Mouse (Mus musculus): Measurements from ENCODE around the gene Taar3. TPM values are rescaled to one million over a fixed set of nuclear protein-coding genes. Genes with fewer than 3 reads are reported as not detected.

Gene Taar3
- polyA plus RNA-seq, 1 experiment from 2014 or later: not detected

DNA sequence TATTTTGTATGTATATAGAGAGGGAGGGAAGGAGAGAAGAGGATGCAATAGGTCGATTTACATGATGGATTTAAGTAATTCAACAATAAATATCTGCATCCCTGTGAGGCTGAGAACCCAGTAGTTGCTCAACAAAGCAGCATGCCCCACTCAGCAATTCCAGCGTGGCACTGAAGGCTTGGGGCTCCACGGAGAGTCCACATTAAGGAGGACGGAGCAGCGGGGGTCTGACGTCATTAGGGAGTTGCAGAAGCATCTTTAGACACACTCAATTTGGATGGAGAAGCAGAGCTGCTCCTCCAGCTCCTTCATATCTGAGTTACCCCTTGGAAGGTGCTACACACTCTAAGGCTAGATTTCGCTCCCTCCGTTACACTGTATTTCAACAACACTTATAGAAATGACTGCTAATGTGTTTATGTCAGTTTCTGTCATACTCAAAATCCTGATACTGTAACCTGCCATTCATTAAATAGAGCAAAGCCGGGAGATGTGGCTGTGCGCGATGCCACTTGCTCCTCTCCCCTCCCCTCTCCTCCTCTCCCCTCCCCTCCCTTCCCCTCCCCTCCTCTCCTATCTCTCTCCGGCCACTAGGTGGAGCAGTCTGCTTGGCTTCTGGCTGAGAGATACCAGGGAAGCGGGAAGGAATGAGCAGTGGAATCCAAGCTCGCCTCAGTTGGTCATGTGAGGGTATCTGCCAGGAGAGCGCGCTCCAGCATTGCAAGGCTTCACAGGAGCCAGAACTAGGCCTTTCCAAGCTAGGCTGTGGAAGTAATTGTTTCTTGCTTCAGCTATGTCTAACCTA, 29.7 kb downstream of the Taar3 start:
- Histone ChIP-seq H3K9me3 (replicated peaks; ENCODE audit: control insufficient read depth, low read length) (no peaks in the 10 kb centered on the region), H3K4me2 (no peak overlapping the region), H3K27me3 (ENCODE audit: control insufficient read depth, insufficient read depth, low read length) (no peaks in the 10 kb centered on the region), H3K36me3 (ENCODE audit: control insufficient read depth, insufficient read depth, low read length) (no peaks in the 10 kb centered on the region), H3K4me1 (ENCODE audit: control insufficient read depth, insufficient read depth, low read length) (no peaks in the 10 kb centered on the region), H3K27ac (ENCODE audit: low read depth, low read length) (no peak overlapping the region), H3K9ac (ENCODE audit: low read depth, low read length) (no peak overlapping the region), H3K4me3 (ENCODE audit: low read depth, low read length) (no peak overlapping the region)
- WGBS (ENCODE audit: insufficient replicate concordance): 37% methylated on average over 16 of the region's 16 CpGs
- ATAC-seq (replicated peaks; ENCODE audit: insufficient number of reproducible peaks, low FRiP score, low TSS enrichment): 0 out of 2 replicates have a peak, but pooled peaks have one; percentile 26

DNA sequence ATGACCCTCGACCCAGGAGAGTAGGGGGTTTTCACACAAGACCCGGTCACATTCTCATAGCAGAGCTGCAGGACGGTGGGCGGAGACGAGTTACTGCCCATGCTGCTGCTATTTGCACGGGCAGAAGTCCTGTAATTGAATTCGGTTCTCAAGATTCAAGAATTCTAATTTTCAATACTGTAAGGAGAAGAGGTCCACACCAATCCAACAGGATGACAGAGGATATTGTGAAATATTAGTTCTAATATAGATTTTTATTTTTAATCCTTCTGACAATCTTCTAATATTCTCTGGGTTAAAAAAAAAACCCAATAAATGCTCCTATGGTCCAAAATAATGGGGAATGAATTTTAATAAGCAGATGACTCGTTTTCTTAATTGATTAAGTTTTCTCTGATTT, 36.2 kb downstream of the Taar3 start, which contains the start of gene Taar6:
Gene Taar6 (minus strand): TSS at position 101 of the 400 bp plus-strand sequence.
- Histone ChIP-seq H3K4me3 (ENCODE audit: low read depth, low read length) (no peak within 1 kb of the TSS), H3K4me1 (ENCODE audit: control insufficient read depth, insufficient read depth, low read length) (no peaks in the 10 kb centered on the region), H3K9ac (ENCODE audit: low read depth, low read length) (no peak within 1 kb of the TSS), H3K4me2 (no peak within 1 kb of the TSS), H3K27me3 (ENCODE audit: control insufficient read depth, insufficient read depth, low read length) (no peaks in the 10 kb centered on the region), H3K27ac (ENCODE audit: low read depth, low read length) (no peak within 1 kb of the TSS), H3K9me3 (replicated peaks; ENCODE audit: control insufficient read depth, low read length) (no peaks in the 10 kb centered on the region), H3K36me3 (ENCODE audit: control insufficient read depth, insufficient read depth, low read length) (no peaks in the 10 kb centered on the region)
- WGBS (ENCODE audit: insufficient replicate concordance): 72% methylated on average over 8 of the region's 8 CpGs
- ATAC-seq (replicated peaks; ENCODE audit: insufficient number of reproducible peaks, low FRiP score, low TSS enrichment): no peak

DNA sequence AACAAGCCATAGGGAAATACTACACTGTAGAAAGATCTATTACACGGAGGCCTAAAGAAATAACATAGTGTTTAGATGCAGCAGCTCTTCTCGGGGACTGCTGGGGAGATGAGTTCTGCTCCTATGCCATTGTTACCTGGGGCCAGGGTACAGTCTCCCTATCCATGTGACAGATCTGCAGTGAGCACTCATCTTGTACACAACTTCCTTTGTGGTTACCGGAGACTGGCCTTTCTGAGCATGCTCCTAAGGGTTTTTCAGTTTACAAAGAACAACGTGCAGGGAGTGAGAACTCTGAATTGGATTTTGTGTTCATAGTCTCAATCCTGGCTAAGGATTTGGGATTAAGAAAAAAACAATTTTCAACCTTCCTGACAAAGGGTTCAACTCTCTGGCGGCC, 37.1 kb downstream of the Taar3 start:
- Histone ChIP-seq H3K4me3 (ENCODE audit: low read depth, low read length) (no peak overlapping the region), H3K9ac (ENCODE audit: low read depth, low read length) (no peak overlapping the region), H3K27me3 (ENCODE audit: control insufficient read depth, insufficient read depth, low read length) (no peaks in the 10 kb centered on the region), H3K27ac (ENCODE audit: low read depth, low read length) (no peak overlapping the region), H3K4me2 (no peak overlapping the region), H3K4me1 (ENCODE audit: control insufficient read depth, insufficient read depth, low read length) (no peaks in the 10 kb centered on the region), H3K36me3 (ENCODE audit: control insufficient read depth, insufficient read depth, low read length) (no peaks in the 10 kb centered on the region), H3K9me3 (replicated peaks; ENCODE audit: control insufficient read depth, low read length) (no peaks in the 10 kb centered on the region)
- 76% methylated on average over 5 of the region's 5 CpGs for WGBS (ENCODE audit: insufficient replicate concordance)
- no peak for ATAC-seq (replicated peaks; ENCODE audit: insufficient number of reproducible peaks, low FRiP score, low TSS enrichment)

DNA sequence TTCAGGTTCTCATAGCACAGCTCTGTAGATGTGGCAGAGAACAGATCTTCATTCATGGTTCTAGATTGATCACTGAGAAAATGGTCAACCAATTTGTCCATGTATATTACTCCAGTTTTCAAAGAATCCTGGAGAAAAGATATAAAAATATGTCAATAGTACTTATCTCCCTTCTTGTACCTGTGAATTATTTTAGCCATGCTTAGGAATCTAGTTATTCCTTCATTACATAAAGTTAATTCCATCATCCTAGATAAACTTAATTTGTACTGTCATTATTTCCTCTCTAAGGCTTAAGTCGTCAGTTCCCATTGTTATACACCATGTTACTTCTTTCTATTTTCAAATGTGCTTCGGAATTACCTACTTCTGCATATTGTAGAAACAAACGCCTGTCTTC, 44.0 kb downstream of the Taar3 start, which contains the start of gene Taar7a:
Gene Taar7a (minus strand): TSS at position 101 of the 400 bp plus-strand sequence.
- Histone ChIP-seq H3K27me3 (ENCODE audit: control insufficient read depth, insufficient read depth, low read length) (no peaks in the 10 kb centered on the region), H3K9me3 (replicated peaks; ENCODE audit: control insufficient read depth, low read length) (no peaks in the 10 kb centered on the region), H3K27ac (ENCODE audit: low read depth, low read length) (no peak within 1 kb of the TSS), H3K4me3 (ENCODE audit: low read depth, low read length) (no peak within 1 kb of the TSS), H3K9ac (ENCODE audit: low read depth, low read length) (no peak within 1 kb of the TSS), H3K4me2 (no peak within 1 kb of the TSS), H3K4me1 (ENCODE audit: control insufficient read depth, insufficient read depth, low read length) (no peaks in the 10 kb centered on the region), H3K36me3 (ENCODE audit: control insufficient read depth, insufficient read depth, low read length) (no peaks in the 10 kb centered on the region)
- ATAC-seq (replicated peaks; ENCODE audit: insufficient number of reproducible peaks, low FRiP score, low TSS enrichment): no peak
- WGBS (ENCODE audit: insufficient replicate concordance): 81% methylated on average over 3 of the region's 3 CpGs

DNA sequence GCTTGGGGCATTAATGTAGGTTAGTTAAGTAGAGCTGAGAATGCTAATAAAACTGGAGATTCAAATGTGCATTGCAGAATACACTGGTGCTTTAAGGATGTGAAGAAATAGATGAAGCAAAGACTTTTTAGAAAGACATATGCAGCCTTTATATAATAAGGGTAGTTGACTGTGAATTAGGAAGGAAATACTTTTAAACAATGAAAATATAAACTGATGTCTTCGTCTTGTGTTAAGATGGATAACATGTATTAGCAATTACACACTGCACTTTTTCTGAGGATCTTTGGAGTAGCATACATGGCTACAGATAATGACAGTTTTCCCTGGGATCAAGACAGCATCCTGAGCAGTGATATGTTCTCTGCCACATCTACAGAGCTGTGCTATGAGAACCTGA, 50.3 kb downstream of the Taar3 start, which contains the start of gene Taar7b:
Gene Taar7b (plus strand): TSS at position 301 of the 400 bp plus-strand sequence.
- H3K4me2 ChIP-seq: no peak within 1 kb of the TSS
- no peak within 1 kb of the TSS for H3K27ac ChIP-seq (ENCODE audit: low read depth, low read length)
- H3K4me1 ChIP-seq (ENCODE audit: control insufficient read depth, insufficient read depth, low read length): no peaks in the 10 kb centered on the region
- H3K9ac ChIP-seq (ENCODE audit: low read depth, low read length): no peak within 1 kb of the TSS
- ATAC-seq (replicated peaks; ENCODE audit: insufficient number of reproducible peaks, low FRiP score, low TSS enrichment): no peak
- no peak within 1 kb of the TSS for H3K4me3 ChIP-seq (ENCODE audit: low read depth, low read length)
- 75% methylated on average over 1 of the region's 1 CpGs for WGBS (ENCODE audit: insufficient replicate concordance)
- H3K36me3 ChIP-seq (ENCODE audit: control insufficient read depth, insufficient read depth, low read length): no peaks in the 10 kb centered on the region
- no peaks in the 10 kb centered on the region for H3K9me3 ChIP-seq (replicated peaks; ENCODE audit: control insufficient read depth, low read length)
- H3K27me3 ChIP-seq (ENCODE audit: control insufficient read depth, insufficient read depth, low read length): no peaks in the 10 kb centered on the region

Other genes with a start within 250 kb of the Taar3 start
- 114 TPM in 2 replicates for gene Rps12, start 162.3 kb upstream of the Taar3 start, polyA plus RNA-seq (2014; fragmentation: Nextera tagmentation; extraction: Ambion mirVana)
- 8.1 and 9.3 TPM in 2 replicates for gene Slc18b1, start 152.6 kb upstream of the Taar3 start, polyA plus RNA-seq (2014; fragmentation: Nextera tagmentation; extraction: Ambion mirVana)
- gene Vnn3, start 98.1 kb upstream of the Taar3 start, polyA plus RNA-seq (2014; fragmentation: Nextera tagmentation; extraction: Ambion mirVana): not detected in 2 replicates
- 7.0 and 7.3 TPM in 2 replicates for gene Vnn1, start 54.9 kb upstream of the Taar3 start, polyA plus RNA-seq (2014; fragmentation: Nextera tagmentation; extraction: Ambion mirVana)
- gene Taar1, start 29.2 kb upstream of the Taar3 start, polyA plus RNA-seq (2014; fragmentation: Nextera tagmentation; extraction: Ambion mirVana): not detected in 2 replicates
- gene Taar2, start 11.0 kb upstream of the Taar3 start, polyA plus RNA-seq (2014; fragmentation: Nextera tagmentation; extraction: Ambion mirVana): not detected in 2 replicates
- gene Taar4, start 10.9 kb downstream of the Taar3 start, polyA plus RNA-seq (2014; fragmentation: Nextera tagmentation; extraction: Ambion mirVana): not detected in 2 replicates
- not detected in 2 replicates for gene Taar5, start 21.1 kb downstream of the Taar3 start, polyA plus RNA-seq (2014; fragmentation: Nextera tagmentation; extraction: Ambion mirVana)
- gene Taar6, start 36.1 kb downstream of the Taar3 start, polyA plus RNA-seq (2014; fragmentation: Nextera tagmentation; extraction: Ambion mirVana): not detected in 2 replicates
- not detected in 2 replicates for gene Taar7a, start 43.9 kb downstream of the Taar3 start, polyA plus RNA-seq (2014; fragmentation: Nextera tagmentation; extraction: Ambion mirVana)
- not detected in 2 replicates for gene Taar7b, start 50.4 kb downstream of the Taar3 start, polyA plus RNA-seq (2014; fragmentation: Nextera tagmentation; extraction: Ambion mirVana)
- gene Taar7d, start 77.7 kb downstream of the Taar3 start, polyA plus RNA-seq (2014; fragmentation: Nextera tagmentation; extraction: Ambion mirVana): not detected in 2 replicates
- not detected in 2 replicates for gene Taar7e, start 88.1 kb downstream of the Taar3 start, polyA plus RNA-seq (2014; fragmentation: Nextera tagmentation; extraction: Ambion mirVana)
- gene Taar7f, start 100.0 kb downstream of the Taar3 start, polyA plus RNA-seq (2014; fragmentation: Nextera tagmentation; extraction: Ambion mirVana): not detected in 2 replicates
- gene Taar8a, start 126.9 kb downstream of the Taar3 start, polyA plus RNA-seq (2014; fragmentation: Nextera tagmentation; extraction: Ambion mirVana): not detected in 2 replicates
- not detected in 2 replicates for gene Taar8b, start 142.7 kb downstream of the Taar3 start, polyA plus RNA-seq (2014; fragmentation: Nextera tagmentation; extraction: Ambion mirVana)
- gene Taar8c, start 152.4 kb downstream of the Taar3 start, polyA plus RNA-seq (2014; fragmentation: Nextera tagmentation; extraction: Ambion mirVana): not detected in 2 replicates
- not detected in 2 replicates for gene Taar9, start 160.0 kb downstream of the Taar3 start, polyA plus RNA-seq (2014; fragmentation: Nextera tagmentation; extraction: Ambion mirVana)
- gene Stx7, start 199.7 kb downstream of the Taar3 start, polyA plus RNA-seq (2014; fragmentation: Nextera tagmentation; extraction: Ambion mirVana): 89.8 and 99.4 TPM in 2 replicates

Measured in heart, embryonic 11.5 days (tissue).